Mouse (Mus musculus): Measurements from ENCODE around the gene Ubald1. TPM values are rescaled to one million over a fixed set of nuclear protein-coding genes. Genes with fewer than 3 reads are reported as not detected.

The Ubald1 gene
- total and polyA plus RNA-seq, 3 experiments: 9.6 to 53.7 (median 11.6) TPM

- dilution Hi-C loops (cut with MboI; ENCODE audit: extremely low pct_ligation_motif_present, extremely low pct_unique_long_range_greater_than_20kb, low sequenced_read_pairs): no loop called here
- peaks cover 39 to 70% of the 10 kb centered on the region in 2 experiments for H3K4me1 ChIP-seq (ENCODE audit: control insufficient read depth in 1 of 2, insufficient read depth in 2 of 2)
- H3K4me2 ChIP-seq (ENCODE audit: insufficient read depth, low read depth, poor library complexity, severe bottlenecking): no peak overlapping the region
- H3K36me3 ChIP-seq (replicated peaks in 1 of 2; ENCODE audit: control insufficient read depth in 1 of 2, insufficient read depth in 1 of 2, low read length in 1 of 2): peaks cover 11 to 23% of the 10 kb centered on the region in 2 experiments
- 0 out of 2 replicates have a peak overlapping the region, but pooled peaks have one; percentile 7 for H3K9ac ChIP-seq (ENCODE audit: insufficient read depth, low read depth)
- H3K4me3 ChIP-seq (replicated peaks in 1 of 3; ENCODE audit: low read depth in 2 of 3, low read length in 2 of 3, poor library complexity in 1 of 3): peak overlapping the region in 1 of 3 experiments; percentile 5
- TF ChIP-seq MYC (IDR thresholded peaks at IDR 0.05; ENCODE audit: low read depth, low read length) (0 out of 2 replicates have a peak, but pooled peaks have one; percentile 20), NRF1 (IDR thresholded peaks at IDR 0.05; ENCODE audit: low read depth, low read length) (no peak; the same call in 1 of the 2 replicates), MAZ (IDR thresholded peaks at IDR 0.05; ENCODE audit: low read depth, low read length) (peak; percentile 53; the same call in 1 of the 2 replicates), ETS1 (conservative IDR thresholded peaks at IDR 0.05; ENCODE audit: low read depth, low read length) (peak; percentile 43; the same call in 1 of the 2 replicates), CTCF (conservative IDR thresholded peaks at IDR 0.05 in 1 of 2, IDR thresholded peaks at IDR 0.05 in 1 of 2; ENCODE audit: low read depth in 2 of 2, low read length in 2 of 2) (no peak), MAFK (IDR thresholded peaks at IDR 0.05; ENCODE audit: insufficient replicate concordance, low read length) (no peak), MEF2A (IDR thresholded peaks at IDR 0.05; ENCODE audit: borderline replicate concordance, low read depth, low read length) (peak; percentile 51; the same call in 1 of the 2 replicates), CHD1 (IDR thresholded peaks at IDR 0.05; ENCODE audit: low read depth, low read length) (no peak), JUN (IDR thresholded peaks at IDR 0.05; ENCODE audit: insufficient read depth, low read depth, low read length) (no peak), NELFE (IDR thresholded peaks at IDR 0.05; ENCODE audit: low read depth, low read length) (peak; percentile 14; the same call in 1 of the 2 replicates), POLR2AphosphoS2 (IDR thresholded peaks at IDR 0.05; ENCODE audit: low read depth, low read length) (no peak), MXI1 (IDR thresholded peaks at IDR 0.05; ENCODE audit: low read depth, low read length) (no peak), RAD21 (IDR thresholded peaks at IDR 0.05; ENCODE audit: low read depth, low read length) (no peak), SIN3A (IDR thresholded peaks at IDR 0.05; ENCODE audit: low read length) (0 out of 2 replicates have a peak, but pooled peaks have one; percentile 38), ZMIZ1 (IDR thresholded peaks at IDR 0.05; ENCODE audit: low read depth, low read length) (no peak), IRF4 (IDR thresholded peaks at IDR 0.05; ENCODE audit: low read depth, low read length) (peak; percentile 62; the same call in 1 of the 2 replicates), TCF12 (IDR thresholded peaks at IDR 0.05; ENCODE audit: low read depth, low read length) (peak; percentile 48; the same call in 1 of the 2 replicates), ZKSCAN1 (IDR thresholded peaks at IDR 0.05; ENCODE audit: borderline replicate concordance, low read depth, low read length) (no peak), ZC3H11A (IDR thresholded peaks at IDR 0.05; ENCODE audit: low read depth, low read length) (no peak), MAX (IDR thresholded peaks at IDR 0.05; ENCODE audit: low read length) (no peak), KAT2A (IDR thresholded peaks at IDR 0.05; ENCODE audit: insufficient replicate concordance, low read length) (no peak), USF1 (IDR thresholded peaks at IDR 0.05; ENCODE audit: low read depth, low read length) (no peak), E2F4 (IDR thresholded peaks at IDR 0.05; ENCODE audit: insufficient replicate concordance, low read depth, low read length) (no peak), RCOR1 (conservative IDR thresholded peaks at IDR 0.05; ENCODE audit: low read depth, low read length) (no peak), PAX5 (IDR thresholded peaks at IDR 0.05; ENCODE audit: low read length) (no peak), UBTF (IDR thresholded peaks at IDR 0.05; ENCODE audit: low read depth, low read length) (no peak), GABPA (IDR thresholded peaks at IDR 0.05; ENCODE audit: insufficient replicate concordance, low read depth, low read length) (no peak), BHLHE40 (IDR thresholded peaks at IDR 0.05; ENCODE audit: low read depth, low read length) (no peak), ELF1 (IDR thresholded peaks at IDR 0.05; ENCODE audit: low read depth, low read length) (no peak), EP300 (IDR thresholded peaks at IDR 0.05; ENCODE audit: low read length) (peak; percentile 34; the same call in 1 of the 2 replicates), HCFC1 (IDR thresholded peaks at IDR 0.05; ENCODE audit: low read depth, low read length) (no peak), ZNF384 (IDR thresholded peaks at IDR 0.05; ENCODE audit: low read depth, low read length) (no peak), JUND (conservative IDR thresholded peaks at IDR 0.05; ENCODE audit: low read depth, low read length) (no peak), TBP (conservative IDR thresholded peaks at IDR 0.05; ENCODE audit: low read depth, low read length) (no peak), CHD2 (IDR thresholded peaks at IDR 0.05; ENCODE audit: low read length) (no peak), POLR2A (IDR thresholded peaks at IDR 0.05; ENCODE audit: low read depth, low read length) (no peak), SMC3 (IDR thresholded peaks at IDR 0.05; ENCODE audit: low read depth, low read length) (no peak), USF2 (conservative IDR thresholded peaks at IDR 0.05; ENCODE audit: low read depth, low read length) (no peak)
- H3K27me3 ChIP-seq (replicated peaks): no peaks in the 10 kb centered on the region
- in situ Hi-C loops (cut with MboI; ENCODE audit: low pct_ligation_motif_present, low pct_unique_long_range_greater_than_20kb, low sequenced_read_pairs): no loop called here
- peak overlapping the region; percentile 73 for H3K27ac ChIP-seq (ENCODE audit: insufficient read depth, low read depth)
- peak; percentile 59 for DNase-seq (ENCODE audit: extremely low read depth)
- no peaks in the 10 kb centered on the region for H3K9me3 ChIP-seq (replicated peaks; ENCODE audit: low read length)
- no peaks in the 10 kb centered on the region for H3K79me2 ChIP-seq (replicated peaks; ENCODE audit: control insufficient read depth, extremely low read depth, insufficient read depth, poor library complexity, severe bottlenecking)
Measured at GRCm38 (mm10) chr16:4910758-4911157, 30.6 kb upstream of the Ubald1 start.
